Mouse (Mus musculus) stomach, postnatal 0 days (tissue): ENCODE measurements around the gene Icmt.

Experiments used
- CTCF ChIP-seq: IDR thresholded peaks from 2 replicates; pipeline ENCODE4 v1.5.1; 2016; ENCODE audit warnings: antibody characterized with exemption, low read depth, mild to moderate bottlenecking, moderate library complexity
- EP300 ChIP-seq: optimal IDR thresholded peaks from 2 replicates; pipeline ENCODE3; 2016; ENCODE audit warnings: antibody characterized with exemption

GRCm38 (mm10) chr4:152271334-152271733 is 25.7 kb upstream of the Icmt start:
- TF ChIP-seq CTCF (no peak), EP300 (no peak)
